Mouse (Mus musculus) CD8-positive naive resting alpha-beta T cell, adult 2 months (primary cell): Measurements from ENCODE around the gene Arsg.

ENCODE experiments used
- DNase-seq, 2 experiments: peaks; one replicate each; pipeline ENCODE4 v3.0.0; 2022; ENCODE audit warnings: low read depth in 2 of 2, low spot score in 2 of 2

Gene Arsg

DNA sequence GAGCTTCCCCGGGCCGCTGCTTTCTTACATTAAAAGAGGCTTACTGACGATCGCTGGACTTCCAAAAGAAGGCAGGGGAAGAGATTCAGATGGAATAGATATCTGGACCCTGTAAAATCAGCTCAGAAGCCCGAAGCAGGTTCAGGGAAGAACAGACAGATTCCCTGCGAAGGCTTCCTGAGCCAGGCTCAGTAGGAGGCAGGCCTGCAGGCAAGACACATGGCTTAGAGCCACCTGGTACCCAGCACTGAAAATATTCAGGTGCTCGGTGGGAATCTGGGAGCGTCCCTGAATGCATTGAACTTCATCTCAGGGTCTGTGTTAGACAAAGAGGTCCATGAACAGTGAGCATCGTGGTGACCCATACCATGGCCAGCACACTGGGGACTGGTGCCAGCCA, 106.8 kb downstream of the Arsg start:
- DNase-seq, result no peak

- no peak for DNase-seq
Measured at GRCm38 (mm10) chr11:109583986-109584385, 110.8 kb downstream of the Arsg start.

GRCm38 (mm10) chr11:109584843-109585713, 111.9 kb downstream of the Arsg start:
- DNase-seq, result peak; percentile 61 to 77

GRCm38 (mm10) chr11:109586424-109586823, 113.2 kb downstream of the Arsg start:
- no peak for DNase-seq

GRCm38 (mm10) chr11:109587019-109587418, 113.8 kb downstream of the Arsg start:
- DNase-seq, result no peak

- DNase-seq, result no peak
Measured at GRCm38 (mm10) chr11:109587638-109588374, 114.6 kb downstream of the Arsg start.

- DNase-seq, result no peak
Measured at GRCm38 (mm10) chr11:109590012-109590411, 116.8 kb downstream of the Arsg start.

GRCm38 (mm10) chr11:109591511-109591910, 118.3 kb downstream of the Arsg start:
- DNase-seq, result peak; percentile 29 to 36

DNA sequence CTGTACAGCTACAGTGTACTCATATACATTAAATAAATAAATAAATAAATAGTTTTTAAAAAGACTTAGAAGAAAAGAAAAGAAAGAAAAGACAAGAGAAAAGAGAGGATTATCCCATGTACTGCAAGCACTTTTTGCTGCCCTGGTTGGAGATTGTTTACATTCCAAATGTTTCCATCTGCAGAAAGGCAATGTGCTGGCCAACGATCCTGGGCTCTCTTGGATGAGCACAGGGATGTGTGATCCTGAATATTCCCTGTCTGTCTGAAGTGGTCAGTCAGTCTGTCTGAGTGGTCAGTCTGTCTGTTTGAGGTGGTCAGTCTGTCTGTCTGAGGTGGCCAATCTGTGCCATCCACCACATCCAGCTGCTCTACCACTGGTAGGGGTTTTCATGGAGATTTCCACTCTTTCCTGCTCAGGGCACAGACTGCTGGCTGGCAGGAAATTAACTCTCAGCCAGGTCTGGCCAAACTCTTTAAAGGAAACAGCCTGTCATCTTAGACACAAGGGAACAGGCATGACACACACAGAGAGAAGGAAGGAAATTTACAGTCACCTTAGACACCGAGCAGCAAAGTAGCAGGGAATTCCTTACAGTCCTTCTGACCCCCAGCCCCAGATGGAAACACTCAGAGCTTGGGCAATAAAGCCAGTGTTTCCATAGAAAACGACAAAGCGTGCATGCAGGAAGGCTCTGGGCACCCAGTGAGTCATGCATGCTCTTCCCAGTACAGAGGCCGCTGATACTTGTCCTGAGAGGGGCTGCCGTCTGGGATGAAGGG, 120.2 kb downstream of the Arsg start:
- no peak for DNase-seq

DNA sequence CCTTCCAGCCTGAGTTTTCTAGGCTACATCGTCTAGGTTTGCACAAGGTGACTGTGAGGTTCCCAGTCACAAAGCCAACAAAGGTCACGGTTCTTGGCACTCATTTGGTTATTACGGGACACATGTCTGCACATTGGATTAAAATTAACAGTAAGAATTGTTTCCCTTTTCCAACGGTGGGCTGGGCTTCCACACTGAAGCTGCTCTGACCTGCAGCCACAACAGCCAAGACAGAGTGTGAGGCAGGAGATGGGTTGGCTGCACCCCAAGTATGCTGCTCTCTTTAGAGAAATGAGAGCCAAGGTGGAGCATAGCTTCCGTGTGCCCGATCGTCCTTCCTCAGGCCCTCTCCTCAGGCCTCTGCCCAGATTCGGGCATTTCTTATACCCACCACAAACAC, 121.6 kb downstream of the Arsg start:
- no peak for DNase-seq

DNA sequence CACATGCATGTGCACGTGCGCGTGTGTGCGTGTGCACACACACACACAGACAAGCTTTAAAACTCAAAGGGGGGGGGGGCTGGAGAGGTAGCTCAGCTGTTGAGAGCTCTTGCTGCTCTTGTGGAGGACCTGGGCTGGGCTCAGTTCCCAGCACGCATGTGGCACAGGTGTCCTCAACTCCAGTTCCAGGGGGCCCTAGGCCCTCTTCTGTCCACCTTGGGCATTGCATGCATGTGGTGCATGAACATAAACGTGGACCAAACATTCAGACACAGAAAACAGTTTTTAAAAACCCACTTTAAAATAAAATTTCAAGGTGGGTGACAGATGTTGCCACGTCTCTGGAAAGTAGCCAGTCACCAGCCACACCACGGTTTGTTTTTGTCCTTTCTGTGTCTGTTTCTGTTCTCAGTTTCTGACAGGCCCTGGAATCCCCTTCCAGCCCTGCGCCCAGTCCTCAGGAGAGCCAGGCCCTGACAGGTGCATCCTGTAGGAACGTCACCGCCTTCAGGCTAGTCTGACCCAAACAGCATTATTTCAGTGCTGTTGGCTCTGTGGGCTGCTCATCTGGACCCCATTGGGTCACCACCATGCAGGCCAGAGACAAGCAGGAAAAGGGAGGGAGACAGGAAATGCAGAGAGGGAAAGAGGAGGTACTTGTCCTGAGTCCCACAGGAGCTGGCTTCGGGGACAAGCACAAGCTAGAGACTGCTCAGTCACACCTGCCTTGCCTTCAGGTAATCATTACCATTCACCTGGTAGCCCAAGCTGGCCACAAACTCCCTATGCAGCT, 125.8 kb downstream of the Arsg start:
- no peak for DNase-seq

DNA sequence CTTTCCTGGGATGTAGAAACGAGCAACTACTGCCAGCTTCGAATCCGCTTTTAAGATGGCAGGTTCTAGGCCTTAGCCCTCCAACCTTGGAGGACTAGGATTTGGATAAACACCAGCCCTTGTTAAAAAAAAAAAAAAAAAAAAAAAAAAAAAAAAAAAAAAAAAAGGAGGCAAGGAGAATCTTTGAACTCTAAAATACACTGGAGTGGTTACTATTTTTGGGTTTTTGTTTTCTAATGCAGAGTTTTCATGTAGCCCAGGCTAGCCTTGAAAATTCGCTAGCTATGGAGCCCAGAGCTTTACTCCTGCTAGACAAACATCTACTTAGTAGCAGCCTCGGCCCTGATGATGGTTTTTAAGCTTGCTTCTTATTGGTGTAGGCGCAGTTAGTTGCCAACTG, 134.4 kb downstream of the Arsg start:
- no peak for DNase-seq

- DNase-seq, result no peak
Measured at GRCm38 (mm10) chr11:109608976-109609625, 135.9 kb downstream of the Arsg start.

- no peak for DNase-seq
Measured at GRCm38 (mm10) chr11:109610046-109610794, 137.0 kb downstream of the Arsg start.

GRCm38 (mm10) chr11:109610795-109611302, 137.7 kb downstream of the Arsg start:
- no peak for DNase-seq

GRCm38 (mm10) chr11:109611303-109612149, 138.4 kb downstream of the Arsg start, which contains the start of gene Wipi1:
TSS of gene Wipi1 (minus strand) at chr11:109611967.
- DNase-seq, result peak; percentile 89 to 95

GRCm38 (mm10) chr11:109612871-109613529, 139.8 kb downstream of the Arsg start:
- DNase-seq, result no peak

DNA sequence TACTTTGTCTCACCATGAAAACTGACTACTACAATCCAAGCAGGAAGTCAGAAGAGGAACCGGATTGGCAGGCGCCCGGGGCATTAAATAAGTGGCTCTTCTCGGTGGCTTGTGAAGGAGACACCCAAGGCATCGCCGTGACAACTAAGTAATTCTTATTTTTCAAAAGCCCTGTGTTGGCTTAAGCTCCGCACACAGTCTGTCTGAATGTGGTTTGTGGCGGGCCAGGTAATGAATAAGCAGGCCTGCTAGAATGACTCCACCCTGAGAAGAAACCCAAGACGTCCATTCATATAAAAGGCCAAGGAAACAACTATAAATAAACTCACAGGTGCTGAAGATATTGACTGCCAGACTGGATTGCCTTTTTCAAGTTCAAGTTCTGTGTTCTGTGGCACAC, 142.1 kb downstream of the Arsg start:
- no peak for DNase-seq
